Mouse (Mus musculus) ovary, adult 18-20 months (tissue): ENCODE measurements around the gene Slc5a5.

ENCODE experiments used
- DNase-seq: peaks from one replicate; pipeline ENCODE4 v3.0.0; 2022; ENCODE audit warnings: low spot score, mixed read lengths

Gene Slc5a5

DNA sequence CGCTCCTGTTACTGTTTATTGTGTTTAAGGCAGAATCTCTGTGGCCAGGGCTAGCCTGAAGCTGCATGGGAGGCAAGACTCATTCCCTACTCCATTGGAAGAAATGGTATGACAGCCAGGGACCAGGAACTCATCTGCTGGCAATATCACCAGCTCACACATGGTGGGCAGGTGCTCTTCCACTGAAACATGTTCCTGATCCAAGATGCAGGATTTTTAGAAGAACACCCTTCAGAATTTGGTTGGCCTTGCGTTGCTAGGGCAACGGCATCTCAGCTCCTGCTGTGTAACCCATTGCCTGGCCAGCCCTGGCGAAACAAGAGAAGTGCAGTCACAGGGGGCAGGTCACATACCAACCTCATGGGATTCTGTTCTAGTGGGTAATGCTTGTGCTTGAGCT, 13.1 kb downstream of the Slc5a5 start:
- DNase-seq = no peak

DNA sequence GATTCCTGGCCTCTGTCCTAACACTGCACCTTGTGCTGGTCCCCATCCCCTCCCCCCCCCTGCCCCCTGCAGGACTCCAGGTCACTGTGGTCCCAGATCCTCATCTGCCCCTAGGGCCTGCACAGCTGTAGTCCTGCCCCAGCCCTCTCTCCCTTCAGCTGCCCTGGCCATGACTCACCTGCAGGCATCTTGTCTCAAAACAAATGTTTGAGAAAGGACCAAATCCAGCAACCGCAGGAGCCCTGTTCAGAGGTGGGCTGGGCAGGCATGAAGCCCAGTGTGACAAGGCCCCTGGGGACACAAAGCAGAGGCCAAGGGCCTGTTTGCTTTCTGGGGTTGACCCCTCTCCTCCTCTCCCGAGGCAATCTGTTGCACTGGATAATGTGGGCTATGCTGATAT, 14.4 kb downstream of the Slc5a5 start:
- no peak for DNase-seq

DNA sequence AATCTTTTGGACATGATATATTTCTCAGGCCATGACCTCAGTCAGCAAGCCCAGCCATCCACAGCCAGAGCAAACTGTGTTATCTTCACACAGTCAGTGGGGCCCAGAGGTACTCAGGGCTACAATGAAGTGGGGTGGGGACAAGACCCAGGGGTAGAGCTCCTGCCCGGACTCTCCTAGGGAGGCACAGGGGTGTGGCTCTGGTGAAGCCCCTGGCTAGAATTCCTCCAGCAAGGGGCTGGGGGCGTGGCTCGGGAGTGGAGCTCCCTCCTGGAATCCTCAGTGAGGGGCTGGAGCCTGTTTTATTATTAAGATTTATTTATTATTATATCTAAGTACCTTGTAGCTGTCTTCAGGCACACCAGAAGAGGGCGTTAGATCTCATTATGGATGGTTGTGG, 16.2 kb downstream of the Slc5a5 start:
- DNase-seq = no peak

DNA sequence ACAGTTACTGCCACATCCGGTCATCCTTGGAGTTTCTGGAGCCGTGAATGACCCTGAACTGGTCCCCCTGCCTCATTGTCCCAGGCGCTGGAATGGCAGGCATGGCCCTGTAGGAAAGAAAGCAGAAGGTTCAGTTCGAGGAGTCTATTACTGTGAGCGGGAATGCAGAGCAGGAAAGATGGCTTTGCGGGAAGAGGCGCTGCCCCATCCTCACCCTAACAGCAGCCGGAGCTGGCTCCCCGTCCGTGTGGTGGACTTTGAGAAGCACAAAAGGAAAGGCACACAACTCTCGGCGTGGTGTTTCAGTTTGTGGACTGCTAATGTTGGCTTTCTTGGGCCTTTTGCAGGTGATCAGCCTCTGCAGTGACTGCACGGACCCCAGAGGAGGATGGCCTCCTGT, 18.1 kb downstream of the Slc5a5 start:
- DNase-seq = no peak

DNA sequence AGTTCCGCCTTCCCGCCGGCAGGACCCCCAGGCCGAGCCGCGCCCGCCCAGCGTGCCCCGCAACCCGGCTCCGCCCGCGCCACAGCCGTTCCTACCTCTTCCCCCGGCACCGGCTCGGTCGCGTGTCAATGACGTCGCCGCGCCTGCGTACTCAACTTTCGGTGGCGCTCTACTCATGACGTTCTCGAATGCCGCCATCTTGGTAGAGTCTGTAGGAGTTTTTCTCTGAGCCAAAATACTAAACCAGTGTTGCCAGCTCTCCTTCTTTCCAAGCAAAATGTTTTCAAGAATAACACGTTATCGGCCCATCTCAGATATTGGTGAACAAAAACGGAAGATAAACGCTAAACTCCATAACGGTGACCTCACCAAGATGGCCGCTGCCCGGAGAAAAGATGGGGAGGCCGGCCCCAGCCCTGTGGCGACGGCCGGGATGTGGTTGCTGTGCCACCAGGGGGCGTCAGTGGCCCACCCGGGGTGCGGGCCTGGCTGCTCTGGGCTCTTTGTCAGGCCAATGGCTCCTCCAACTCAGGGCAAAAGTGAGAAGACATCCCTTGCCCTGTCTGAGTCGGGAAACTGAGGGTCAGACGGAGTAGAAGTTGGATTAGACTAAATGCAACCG, 19.1 kb downstream of the Slc5a5 start, which contains the start of gene Ccdc124:
Gene Ccdc124 (minus strand): TSS at position 572 of the 622 bp plus-strand sequence.
- DNase-seq = peak; percentile 89

DNA sequence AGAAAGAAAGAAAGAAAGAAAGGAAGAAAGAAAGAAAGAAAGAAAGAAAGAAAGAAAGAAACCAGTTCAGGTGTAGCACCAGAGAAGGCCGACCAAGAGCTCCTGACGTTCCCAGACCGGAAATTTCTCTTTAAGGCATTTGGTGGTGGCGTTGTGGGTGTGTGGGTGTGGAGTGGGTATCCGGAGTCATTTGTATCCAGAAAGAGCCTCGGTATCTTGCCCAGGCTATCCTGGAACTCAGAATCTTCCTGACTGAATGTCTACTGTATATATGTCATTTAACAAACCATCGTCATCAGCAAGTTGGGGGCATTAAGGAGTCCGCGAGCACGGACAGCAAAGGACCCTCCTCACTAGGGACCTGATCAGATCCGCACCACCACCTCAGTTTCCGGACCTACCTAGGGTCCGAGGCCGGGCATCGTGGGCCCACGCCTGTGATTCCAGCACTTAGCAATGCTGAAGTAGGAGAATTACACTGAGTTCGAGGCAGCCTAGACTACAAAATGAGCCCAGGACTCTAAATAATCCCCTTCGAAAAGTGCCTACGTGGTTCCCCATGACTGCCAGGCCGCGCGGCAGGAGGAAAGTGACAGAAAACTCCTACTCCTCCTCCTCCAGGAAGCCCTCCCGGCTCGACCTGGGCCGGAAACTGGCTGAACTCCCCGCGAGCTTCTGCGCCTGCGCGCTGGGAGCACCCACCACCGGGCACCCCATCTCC, 19.8 kb downstream of the Slc5a5 start:
- DNase-seq = no peak

DNA sequence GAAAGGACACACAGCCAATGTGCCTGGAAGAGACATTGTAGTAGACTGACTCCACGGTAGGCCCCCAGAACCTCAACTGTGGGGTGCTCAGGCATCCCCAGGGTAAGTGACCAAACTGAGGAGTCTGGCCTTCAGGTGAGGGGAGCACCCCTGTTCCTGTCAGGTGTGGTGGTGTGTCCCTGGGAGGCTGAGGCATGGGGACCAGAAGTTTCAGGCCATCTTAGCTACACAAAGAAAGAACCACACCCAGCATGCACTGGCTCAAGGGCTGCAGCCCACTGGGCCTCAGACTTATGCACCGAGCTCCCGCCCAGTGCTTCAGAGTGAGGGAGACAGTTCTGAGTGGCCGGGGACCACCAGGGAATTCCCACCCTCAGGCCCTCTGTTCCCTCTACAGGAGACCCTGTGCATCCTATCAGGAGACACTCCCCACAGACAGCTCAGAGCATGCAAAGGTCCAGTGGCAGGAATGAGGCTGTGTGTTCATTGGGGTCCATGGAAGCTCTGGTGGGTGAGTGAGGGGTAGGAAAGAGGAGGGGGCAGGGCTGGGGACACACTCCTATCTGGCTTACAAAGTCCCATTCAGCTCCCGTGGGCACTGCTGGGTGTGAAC, 21.3 kb downstream of the Slc5a5 start:
- no peak for DNase-seq

DNA sequence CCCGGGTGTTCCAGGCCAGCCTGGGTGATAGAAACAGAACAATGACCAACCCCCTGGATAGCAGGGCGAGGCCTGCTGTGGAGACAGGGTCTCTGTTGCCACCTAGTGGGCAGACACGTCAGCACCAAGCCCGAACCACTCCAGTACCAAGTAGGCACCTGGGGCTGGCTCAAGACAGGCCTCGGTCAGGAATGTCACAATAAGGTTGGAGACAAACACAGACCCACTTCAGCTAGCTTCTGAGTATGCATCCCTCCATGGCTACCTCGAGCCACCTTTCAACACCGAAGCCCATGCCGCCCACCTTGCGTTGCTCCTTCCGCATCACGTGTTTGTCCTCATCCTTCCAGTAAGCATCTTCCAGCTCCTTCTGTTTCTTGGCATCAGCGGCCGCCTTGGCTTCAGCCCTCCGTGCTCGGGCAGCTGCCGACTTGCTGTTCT, 22.9 kb downstream of the Slc5a5 start:
- peak; percentile 62 for DNase-seq

DNA sequence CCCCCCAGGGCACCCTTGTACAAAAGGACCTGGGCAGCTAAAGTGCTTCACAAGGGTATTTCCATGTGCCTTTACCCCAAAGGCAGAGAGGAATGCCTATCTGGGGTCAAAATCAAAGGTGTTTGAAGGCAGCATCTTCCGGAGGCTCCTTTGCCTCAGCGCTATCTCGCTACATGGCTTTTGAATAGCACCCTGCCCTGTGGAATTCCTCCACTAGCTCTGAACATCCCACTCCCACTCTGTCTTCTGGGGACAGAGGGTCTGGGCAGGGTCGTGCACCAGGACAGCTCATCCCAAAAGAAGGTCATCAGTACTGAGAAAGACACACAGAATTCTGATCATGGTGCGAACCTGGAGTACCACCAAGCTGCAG, 23.4 kb downstream of the Slc5a5 start:
- DNase-seq = no peak

DNA sequence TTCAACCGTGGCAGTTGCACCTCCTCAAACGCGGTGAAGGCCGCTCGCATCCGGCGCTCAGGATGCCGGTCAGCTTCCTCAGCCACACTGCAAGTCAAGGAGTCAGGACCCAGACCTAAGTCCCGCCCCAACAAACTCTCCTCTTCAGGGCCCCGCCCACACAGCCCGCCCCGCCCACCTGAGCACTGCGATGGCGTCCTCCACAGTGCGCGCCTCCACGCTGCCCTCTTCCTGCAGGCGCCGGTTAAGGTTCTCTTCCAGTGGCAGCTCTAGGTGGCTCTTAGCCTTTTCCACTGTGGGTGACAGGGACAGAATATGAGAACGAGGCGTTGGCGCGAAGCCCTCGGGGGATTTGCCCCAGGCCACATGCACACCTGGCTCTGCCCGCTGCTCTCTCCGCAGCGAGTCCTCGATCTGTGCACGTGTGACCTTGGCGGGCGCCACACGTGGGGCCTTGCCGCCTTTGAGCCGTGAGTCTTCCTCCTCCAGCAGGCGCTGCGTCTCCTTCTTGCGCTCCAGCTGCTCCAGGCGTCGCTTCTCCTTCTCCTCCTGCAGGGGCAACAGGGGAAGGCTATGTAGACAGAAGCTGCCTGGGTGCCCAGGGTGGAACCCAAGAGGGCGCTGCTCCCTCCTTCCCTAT, 23.9 kb downstream of the Slc5a5 start:
- DNase-seq = no peak

DNA sequence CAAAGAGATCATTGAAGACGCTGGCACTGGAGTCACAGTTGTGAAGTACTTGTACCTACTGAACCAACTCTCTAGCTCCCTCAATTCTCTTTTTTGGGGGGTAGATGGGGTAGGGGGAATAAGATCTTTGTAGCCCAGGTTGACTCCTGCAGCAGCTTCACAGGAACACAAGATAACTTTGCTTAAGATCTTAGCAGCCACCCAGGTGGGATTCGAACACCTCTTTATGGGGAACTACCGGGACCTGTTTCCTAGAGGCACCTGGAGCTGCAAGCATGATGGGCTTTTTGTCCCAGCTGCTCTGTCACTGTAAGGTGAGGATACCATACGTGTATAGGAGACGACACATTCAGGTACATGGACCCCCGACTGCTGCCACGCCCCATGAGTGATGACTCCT, 26.0 kb downstream of the Slc5a5 start:
- DNase-seq = no peak

DNA sequence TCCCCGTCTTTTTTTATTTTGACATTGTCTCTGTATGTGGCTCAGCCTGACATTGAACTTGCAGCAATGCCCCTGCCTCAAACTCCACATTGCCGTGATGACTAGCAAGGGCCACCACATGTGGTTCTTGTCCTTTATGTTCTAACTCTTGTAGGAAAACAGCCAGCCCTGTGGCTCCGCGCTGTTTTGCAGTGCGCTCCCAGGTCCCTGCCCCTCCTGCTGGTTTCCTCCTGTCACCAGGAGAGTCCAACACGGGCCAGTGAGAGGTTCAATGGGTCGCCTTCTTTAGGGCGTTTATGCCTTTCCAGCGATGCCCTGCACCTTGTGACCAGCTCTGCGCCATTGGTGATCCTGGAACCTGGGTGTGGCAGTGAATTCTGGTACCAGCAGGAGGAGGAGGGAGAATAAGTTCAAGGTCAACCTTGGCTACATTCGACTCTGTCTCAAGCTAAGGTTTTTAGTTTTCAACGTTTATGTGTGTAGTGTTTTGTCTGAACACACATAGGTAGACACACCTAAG, 26.5 kb downstream of the Slc5a5 start:
- no peak for DNase-seq

DNA sequence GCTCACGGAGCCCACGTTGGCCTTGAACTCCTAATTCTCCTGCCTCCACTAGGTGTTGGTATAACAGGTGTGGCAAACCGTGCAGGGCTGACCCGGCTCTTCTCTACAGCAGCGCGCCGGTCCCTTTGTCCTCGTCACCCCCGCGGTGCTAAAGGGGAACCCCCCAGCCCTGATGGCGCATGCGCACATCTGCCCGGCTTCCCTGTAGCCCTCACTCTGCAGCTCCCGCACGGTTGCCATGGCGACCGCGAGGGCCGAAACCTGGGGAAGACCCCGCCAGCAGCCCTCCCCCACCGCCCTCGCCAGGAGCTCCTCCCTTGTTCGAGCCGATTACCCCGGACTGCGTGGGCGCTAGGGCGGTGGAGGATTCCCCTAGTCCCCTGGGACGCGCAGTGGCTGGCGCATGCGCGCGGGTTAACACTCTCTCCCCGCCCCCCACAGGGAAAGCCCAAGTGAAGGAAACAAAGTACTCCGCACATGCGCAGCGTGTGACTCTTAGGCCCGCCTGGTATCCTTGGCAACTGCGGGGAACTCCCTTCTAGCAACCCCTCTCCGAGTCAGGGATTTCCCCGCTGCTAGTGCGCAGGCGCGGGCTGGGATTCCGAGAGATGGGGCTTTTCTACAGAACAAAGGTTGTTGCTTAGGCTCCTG, 27.1 kb downstream of the Slc5a5 start:
- DNase-seq = peak; percentile 99

DNA sequence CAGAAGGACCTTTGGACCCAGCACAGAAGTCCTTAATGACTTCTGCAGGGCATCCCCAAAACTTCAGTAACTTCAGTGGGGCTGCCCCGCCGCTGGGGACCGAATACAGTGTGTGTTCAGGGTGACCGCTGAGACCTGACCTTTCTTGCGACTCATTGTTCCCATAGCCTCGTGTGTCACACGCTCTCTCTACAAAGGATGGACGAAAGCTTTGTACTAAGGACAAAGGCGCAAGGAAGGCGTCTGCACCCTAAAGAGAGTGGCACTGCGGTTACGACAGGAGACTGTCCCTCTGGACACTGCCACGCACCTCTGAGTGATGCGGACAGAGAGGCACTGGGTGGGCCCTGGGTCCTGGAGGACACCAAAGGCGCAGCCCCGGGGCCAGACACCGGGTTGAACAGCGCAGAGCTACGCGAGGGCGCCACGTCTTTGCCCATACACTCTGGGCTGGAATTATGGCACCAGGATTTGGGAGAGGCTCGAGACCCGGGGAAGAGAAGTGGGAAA, 27.8 kb downstream of the Slc5a5 start:
- DNase-seq = no peak

DNA sequence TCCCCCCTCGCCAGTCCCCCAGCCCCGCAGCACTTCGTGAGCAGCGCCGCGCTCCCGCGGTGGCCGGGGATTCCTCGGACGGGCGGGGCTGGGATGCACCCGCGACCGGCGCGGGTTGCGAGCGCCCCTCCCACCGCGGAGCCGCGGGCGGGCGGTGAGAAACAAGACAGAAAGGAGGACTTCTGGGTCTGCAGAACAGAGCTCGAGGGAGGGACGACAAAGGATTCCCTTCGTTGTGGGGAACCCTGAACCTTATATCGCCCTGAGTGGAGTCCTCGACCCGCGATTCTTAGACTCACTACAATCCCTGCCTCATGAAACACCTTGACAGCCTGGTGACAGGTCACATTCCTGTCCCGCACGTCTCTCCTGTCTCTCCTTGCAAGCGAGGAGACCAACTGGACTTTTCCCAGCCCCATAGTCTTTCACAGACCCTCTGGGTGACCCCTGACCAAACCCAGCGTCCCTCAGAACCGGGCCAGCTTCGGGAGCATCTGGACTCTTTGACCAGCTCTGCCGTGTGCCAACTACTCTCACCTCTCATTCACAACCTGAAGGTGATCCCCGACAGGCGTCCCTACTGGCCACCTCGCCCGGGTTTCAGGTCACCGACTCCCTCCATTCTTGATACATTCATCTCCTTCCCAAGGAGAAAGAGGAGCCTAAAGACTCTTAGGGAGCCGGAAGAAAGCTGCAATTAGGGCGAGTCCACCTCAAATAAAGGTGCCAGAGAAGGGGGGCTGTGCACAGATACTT, 28.4 kb downstream of the Slc5a5 start:
- DNase-seq = no peak

DNA sequence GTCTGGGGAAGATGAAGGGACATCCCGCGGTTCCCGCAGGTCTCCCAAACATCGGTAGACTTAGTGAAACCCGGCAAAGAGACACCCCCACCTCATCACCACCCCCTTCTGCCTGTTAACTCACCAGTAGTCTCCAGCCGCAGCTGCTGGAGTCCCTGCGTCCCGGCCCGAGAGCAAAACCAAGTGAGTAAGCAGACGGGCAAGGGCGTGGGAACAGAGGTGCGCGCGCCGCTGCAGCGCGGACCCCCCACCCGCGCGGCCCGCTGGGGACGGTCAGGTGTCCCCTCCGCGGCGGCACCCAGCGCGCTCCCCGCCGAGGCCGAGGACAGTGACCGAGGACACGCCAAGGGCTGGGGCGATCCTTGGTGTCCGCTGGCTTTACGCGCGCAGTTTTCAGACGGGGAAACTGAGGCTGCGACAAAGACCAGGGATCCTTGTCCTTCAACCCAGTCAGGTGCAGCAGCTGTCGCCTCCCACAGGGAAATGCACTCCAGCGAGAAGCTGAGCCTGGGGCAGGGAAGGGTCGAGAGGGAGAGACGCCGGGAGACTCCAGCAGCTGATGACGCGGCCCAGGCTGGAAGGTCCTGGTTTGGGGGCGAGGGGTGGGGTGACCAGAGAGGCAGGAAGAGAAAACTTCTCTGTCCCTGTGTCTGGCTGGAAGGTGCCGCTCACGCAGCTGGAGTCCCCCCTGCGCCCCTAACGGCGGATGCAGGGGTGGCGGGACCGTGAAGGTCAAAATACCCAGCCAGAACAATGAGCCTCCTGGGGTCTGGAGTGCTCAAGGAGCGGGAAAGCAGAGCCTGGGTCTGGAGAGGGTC, 29.5 kb downstream of the Slc5a5 start, which contains the start of gene Kcnn1:
Gene Kcnn1 (minus strand): TSS at position 435 of the 818 bp plus-strand sequence.
- DNase-seq = no peak

DNA sequence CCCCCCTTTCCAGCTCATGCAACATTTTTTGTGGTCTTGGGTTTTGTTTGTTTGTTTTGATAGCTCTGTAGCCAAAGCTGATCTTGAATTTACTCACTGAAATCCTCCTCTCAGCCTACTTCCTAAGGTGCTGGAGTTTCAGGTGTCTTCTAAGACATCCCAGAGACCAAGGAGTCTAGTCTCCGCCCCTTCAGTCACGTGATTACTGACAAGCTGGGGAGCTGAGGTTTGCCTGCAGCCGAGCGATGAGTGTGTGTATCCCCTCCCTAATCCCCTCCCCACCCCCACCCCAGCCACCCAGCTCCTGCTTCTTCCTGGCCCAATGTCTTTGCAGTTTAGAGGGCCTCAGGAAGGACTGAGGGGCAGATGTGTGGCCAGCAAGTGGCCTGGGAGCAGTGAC, 35.0 kb downstream of the Slc5a5 start:
- DNase-seq = no peak

DNA sequence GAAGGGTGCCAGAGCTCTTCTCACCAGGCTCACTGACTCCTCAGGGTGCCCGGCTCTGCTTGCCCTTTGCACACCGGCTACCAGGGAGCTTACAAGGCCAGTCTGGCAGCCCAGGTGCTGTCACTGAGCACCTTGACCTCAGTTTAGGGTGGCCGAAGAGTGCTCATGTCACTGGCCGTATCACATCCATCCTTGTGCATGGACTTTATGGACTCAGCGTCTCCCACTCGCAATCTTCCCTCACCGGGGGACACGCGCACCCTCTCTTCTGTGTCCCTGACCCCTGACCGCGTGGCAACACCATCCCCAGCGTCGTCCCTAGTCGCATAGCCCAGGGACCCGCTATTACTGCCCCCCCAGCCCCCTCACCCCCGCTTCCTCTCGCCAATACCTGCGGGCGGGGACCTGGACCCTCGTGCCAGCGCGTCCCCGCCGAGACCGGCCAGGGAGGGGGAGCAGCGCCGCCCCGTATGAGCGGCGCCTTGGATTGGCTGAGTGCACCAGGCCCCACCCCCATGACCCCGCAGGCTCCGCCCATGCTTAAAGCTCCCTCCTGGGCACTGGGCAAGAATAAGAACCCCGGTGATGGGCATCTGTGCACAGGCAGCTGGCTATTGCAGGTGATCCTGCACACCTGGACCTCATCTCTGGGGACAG, 35.9 kb downstream of the Slc5a5 start:
- peak; percentile 62 for DNase-seq

DNA sequence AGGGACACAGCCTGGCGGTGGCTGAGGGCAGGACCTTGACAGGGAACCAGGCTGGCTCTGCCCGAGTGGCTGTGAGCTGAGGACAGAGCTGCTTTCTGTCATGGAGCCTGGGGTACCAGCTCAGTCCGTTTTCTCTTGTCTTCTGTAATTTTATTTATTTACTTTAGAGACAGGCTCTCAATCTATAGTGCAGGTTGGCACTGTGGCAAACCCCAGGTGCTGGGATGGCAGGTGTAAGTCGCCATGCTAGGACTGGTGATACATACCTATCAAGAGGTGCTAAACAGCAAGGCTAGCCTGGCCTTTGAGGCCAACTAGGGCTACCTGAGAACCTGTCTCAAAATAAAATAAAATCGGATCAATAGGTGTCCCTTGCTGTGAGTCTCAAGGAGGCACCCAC, 36.5 kb downstream of the Slc5a5 start:
- DNase-seq = no peak

DNA sequence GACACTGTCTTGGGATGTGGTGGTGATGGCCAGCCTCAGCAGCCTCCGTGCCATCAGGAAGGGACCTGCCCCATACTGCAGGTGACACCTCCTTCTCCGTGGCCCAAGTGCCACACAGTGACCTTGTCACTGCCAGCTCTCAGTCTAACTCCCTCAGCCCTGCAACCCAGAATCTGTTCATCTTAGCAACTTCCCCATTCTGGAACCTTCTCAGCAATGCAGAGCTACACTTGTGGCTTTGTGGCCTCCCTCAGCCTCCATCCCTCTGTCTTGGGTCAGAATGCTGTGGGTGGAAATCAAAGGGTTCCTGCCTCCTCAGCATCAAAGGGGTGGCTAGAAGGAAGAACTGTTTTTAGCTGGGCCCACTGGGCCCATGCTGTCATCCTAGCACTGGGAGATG, 38.7 kb downstream of the Slc5a5 start:
- no peak for DNase-seq
